Mouse (Mus musculus) cortical plate, adult 2 months (tissue): Measurements from ENCODE around the gene Ccdc69.

Experiments used
- CTCF ChIP-seq: fragments of 200-500 bp; IDR thresholded peaks from 2 replicates; pipeline ENCODE4 v1.5.1; 2011; ENCODE audit warnings: mild to moderate bottlenecking, control low read depth, low read length; ENCODE audit not compliant: insufficient read depth; ENCODE audit errors: extremely low read depth
- POLR2A ChIP-seq: fragments of 200-500 bp; IDR thresholded peaks from 2 replicates; pipeline ENCODE4 v1.6.1; 2011; ENCODE audit warnings: mild to moderate bottlenecking, low read length, control low read depth; ENCODE audit not compliant: insufficient read depth; ENCODE audit errors: extremely low read depth

DNA sequence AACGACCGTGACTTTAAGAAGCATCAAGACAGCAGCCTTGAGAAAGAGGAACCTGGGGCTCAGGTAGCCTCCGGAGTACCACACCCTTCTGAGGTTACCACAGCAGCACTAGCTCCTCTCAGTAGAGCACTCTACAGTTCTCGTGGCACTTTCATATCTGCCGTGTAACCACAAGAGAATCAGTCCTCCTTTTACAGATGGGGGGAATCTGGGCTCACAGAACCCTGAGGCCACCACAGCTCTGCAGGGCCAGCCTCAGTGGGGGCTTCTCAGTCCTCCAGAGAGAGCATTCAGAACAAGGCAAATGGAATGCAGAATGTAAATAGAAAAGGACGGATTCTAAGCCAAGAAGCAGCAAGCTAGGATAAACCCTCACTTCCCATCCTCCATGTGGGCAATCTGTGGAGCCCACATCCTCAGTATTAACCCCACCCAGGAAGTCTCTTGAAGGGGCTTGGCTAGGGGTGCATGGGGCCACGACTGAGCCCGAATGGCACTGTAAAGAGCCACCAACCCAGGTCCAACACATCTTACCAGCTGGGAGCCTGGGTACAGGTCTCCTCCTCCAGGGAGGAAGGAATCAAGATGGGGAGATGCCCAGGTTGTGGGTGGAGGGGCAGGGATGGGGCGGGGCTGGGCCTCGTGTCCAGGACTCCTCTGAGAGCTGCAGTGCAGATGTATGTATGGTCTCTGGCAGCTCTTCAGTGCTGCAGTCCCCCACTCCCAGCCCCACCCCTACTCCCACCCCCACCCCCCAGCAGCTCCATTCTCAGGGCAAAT lies 46.5 kb downstream of the Ccdc69 start:
- TF ChIP-seq CTCF (no peak), POLR2A (no peak)
